Mouse (Mus musculus) liver, adult 2 months (tissue): ENCODE data around the gene Dpysl5. TPM values are rescaled to one million over a fixed set of nuclear protein-coding genes. Genes with fewer than 3 reads are reported as not detected.

Source experiments
- DNase-seq: peaks from one replicate; pipeline ENCODE4 v3.0.0-alpha.2; 2011; ENCODE audit warnings: low read depth, low spot score; ENCODE audit errors: extremely low read depth
- H3K27ac ChIP-seq: fragments of 200-500 bp; replicated peaks from 2 replicates; pipeline ENCODE4 v1.5.1; 2012; ENCODE audit warnings: low read depth, mild to moderate bottlenecking, control low read depth, inconsistent platforms, low read length; ENCODE audit not compliant: insufficient read depth
- H3K27me3 ChIP-seq: fragments of 200-500 bp; 2 replicates; pipeline ENCODE4 v1.6.1; 2012; ENCODE audit warnings: mild to moderate bottlenecking, moderate library complexity, low read length, inconsistent platforms; ENCODE audit not compliant: control insufficient read depth, insufficient read depth
- H3K36me3 ChIP-seq: fragments of 200-500 bp; 2 replicates; pipeline ENCODE4 v1.6.1; 2012; ENCODE audit warnings: low read length, inconsistent platforms; ENCODE audit not compliant: control insufficient read depth, insufficient read depth
- H3K4me1 ChIP-seq: fragments of 200-500 bp; 2 replicates; pipeline ENCODE4 v1.6.1; 2011; ENCODE audit warnings: low read length; ENCODE audit not compliant: control insufficient read depth, insufficient read depth
- H3K4me3 ChIP-seq: fragments of 200-500 bp; 2 replicates; pipeline ENCODE4 v1.5.1; 2011; ENCODE audit warnings: low read depth, mild to moderate bottlenecking, control low read depth, low read length, moderate library complexity; ENCODE audit not compliant: insufficient read depth
- H3K79me2 ChIP-seq: fragments of 200-500 bp; 2 replicates; pipeline ENCODE4 v1.6.1; 2012; ENCODE audit warnings: inconsistent platforms, mild to moderate bottlenecking, low read length, moderate library complexity; ENCODE audit not compliant: control insufficient read depth, insufficient read depth
- H3K9ac ChIP-seq: fragments of 200-500 bp; 2 replicates; pipeline ENCODE4 v1.6.1; 2012; ENCODE audit warnings: low read depth, mild to moderate bottlenecking, control low read depth, inconsistent platforms, low read length
- CTCF ChIP-seq: fragments of 200-500 bp; IDR thresholded peaks from 2 replicates; pipeline ENCODE4 v1.5.1; 2011; ENCODE audit warnings: low read depth, low read length, control low read depth
- POLR2A ChIP-seq: fragments of 200-500 bp; IDR thresholded peaks from 2 replicates; pipeline ENCODE4 v1.6.1; 2011; ENCODE audit warnings: low read length, control low read depth; ENCODE audit not compliant: insufficient read depth; ENCODE audit errors: extremely low read depth
- WGBS: fragments of 180-500 bp; shearing (Covaris S2); methylation state at CpG from one replicate; pipeline ENCODE4 v1.1.7; 2018; 5-methylcytosine and 5-hydroxymethylcytosine counted together
- polyA plus RNA-seq: library from polyadenylated mRNA; depleted of rRNA; stranded (reverse); fragments of >200 nt; gene quantifications from 2 replicates; pipeline ENCODE4 v1.2.3, GENCODE M21; 2012
- total RNA-seq: library from RNA; depleted of rRNA; stranded (reverse); fragments of >200 nt; gene quantifications from 2 replicates; pipeline ENCODE4 v1.2.3, GENCODE M21; 2014

The Dpysl5 gene
- total and polyA plus RNA-seq, 2 experiments = 0.06 TPM; not detected in 1

- H3K9ac ChIP-seq = no peak overlapping the region
- no peaks in the 10 kb centered on the region for H3K36me3 ChIP-seq
- no peak overlapping the region for H3K27ac ChIP-seq
- WGBS = 26% methylated on average over 12 of the region's 12 CpGs
- DNase-seq = peak; percentile 44
- TF ChIP-seq POLR2A = no peak
- no peak for TF ChIP-seq CTCF
- H3K4me3 ChIP-seq = no peak overlapping the region
- H3K79me2 ChIP-seq = no peaks in the 10 kb centered on the region
- H3K4me1 ChIP-seq = peaks cover 2% of the 10 kb centered on the region; the same call in 1 of the 2 replicates
- H3K27me3 ChIP-seq = no peaks in the 10 kb centered on the region
These were observed 38.4 kb downstream of the Dpysl5 start for GRCm38 (mm10) chr5:30749582-30750311.

- peak; percentile 7 for DNase-seq
- Histone ChIP-seq H3K4me1 (peaks cover 2% of the 10 kb centered on the region; the same call in 1 of the 2 replicates), H3K36me3 (no peaks in the 10 kb centered on the region), H3K27me3 (no peaks in the 10 kb centered on the region), H3K27ac (no peak overlapping the region), H3K79me2 (no peaks in the 10 kb centered on the region), H3K4me3 (no peak overlapping the region), H3K9ac (no peak overlapping the region)
- 29% methylated on average over 5 of the region's 5 CpGs for WGBS
- TF ChIP-seq CTCF (no peak), POLR2A (no peak)
These were observed 39.7 kb downstream of the Dpysl5 start for GRCm38 (mm10) chr5:30751071-30751470.

- TF ChIP-seq POLR2A (no peak), CTCF (no peak)
- WGBS = 93% methylated on average over 4 of the region's 4 CpGs
- DNase-seq = no peak
- H3K4me1 ChIP-seq = peaks cover 2% of the 10 kb centered on the region; the same call in 1 of the 2 replicates
- H3K27ac ChIP-seq = no peak overlapping the region
- no peaks in the 10 kb centered on the region for H3K79me2 ChIP-seq
- H3K4me3 ChIP-seq = no peak overlapping the region
- no peaks in the 10 kb centered on the region for H3K36me3 ChIP-seq
- H3K9ac ChIP-seq = no peak overlapping the region
- H3K27me3 ChIP-seq = no peaks in the 10 kb centered on the region
These were observed 41.8 kb downstream of the Dpysl5 start for GRCm38 (mm10) chr5:30753128-30753527.

- H3K36me3 ChIP-seq = no peaks in the 10 kb centered on the region
- H3K79me2 ChIP-seq = no peaks in the 10 kb centered on the region
- 67% methylated on average over 5 of the region's 5 CpGs for WGBS
- H3K9ac ChIP-seq = no peak overlapping the region
- no peak for TF ChIP-seq CTCF
- TF ChIP-seq POLR2A = no peak
- no peak for DNase-seq
- no peak overlapping the region for H3K27ac ChIP-seq
- no peaks in the 10 kb centered on the region for H3K27me3 ChIP-seq
- no peaks in the 10 kb centered on the region for H3K4me1 ChIP-seq
- H3K4me3 ChIP-seq = no peak overlapping the region
These were observed 43.9 kb downstream of the Dpysl5 start for GRCm38 (mm10) chr5:30755215-30755614.

- Histone ChIP-seq H3K27me3 (no peaks in the 10 kb centered on the region), H3K36me3 (no peaks in the 10 kb centered on the region), H3K9ac (no peak overlapping the region), H3K4me3 (no peak overlapping the region), H3K4me1 (no peaks in the 10 kb centered on the region), H3K79me2 (no peaks in the 10 kb centered on the region), H3K27ac (no peak overlapping the region)
- WGBS = 89% methylated on average over 14 of the region's 14 CpGs
- no peak for TF ChIP-seq POLR2A
- no peak for TF ChIP-seq CTCF
- no peak for DNase-seq
These were observed 51.6 kb downstream of the Dpysl5 start for GRCm38 (mm10) chr5:30762815-30763510.

- DNase-seq = no peak
- Histone ChIP-seq H3K4me3 (no peak overlapping the region), H3K27ac (no peak overlapping the region), H3K79me2 (no peaks in the 10 kb centered on the region), H3K27me3 (no peaks in the 10 kb centered on the region), H3K4me1 (no peaks in the 10 kb centered on the region), H3K36me3 (no peaks in the 10 kb centered on the region), H3K9ac (no peak overlapping the region)
- TF ChIP-seq CTCF (no peak), POLR2A (no peak)
- 93% methylated on average over 5 of the region's 5 CpGs for WGBS
These were observed 52.1 kb downstream of the Dpysl5 start for GRCm38 (mm10) chr5:30763511-30763830.
